Mouse (Mus musculus): ENCODE data around the gene Arx. TPM values are rescaled to one million over a fixed set of nuclear protein-coding genes. Genes with fewer than 3 reads are reported as not detected.
A peak's percentile ranks its signal among the peaks of the same experiment; 100 is the strongest.

Gene Arx
- polyA plus RNA-seq (2015; fragmentation: Nextera tagmentation; extraction: Ambion mirVana) = 1.5 and 1.8 TPM in 2 replicates

DNA sequence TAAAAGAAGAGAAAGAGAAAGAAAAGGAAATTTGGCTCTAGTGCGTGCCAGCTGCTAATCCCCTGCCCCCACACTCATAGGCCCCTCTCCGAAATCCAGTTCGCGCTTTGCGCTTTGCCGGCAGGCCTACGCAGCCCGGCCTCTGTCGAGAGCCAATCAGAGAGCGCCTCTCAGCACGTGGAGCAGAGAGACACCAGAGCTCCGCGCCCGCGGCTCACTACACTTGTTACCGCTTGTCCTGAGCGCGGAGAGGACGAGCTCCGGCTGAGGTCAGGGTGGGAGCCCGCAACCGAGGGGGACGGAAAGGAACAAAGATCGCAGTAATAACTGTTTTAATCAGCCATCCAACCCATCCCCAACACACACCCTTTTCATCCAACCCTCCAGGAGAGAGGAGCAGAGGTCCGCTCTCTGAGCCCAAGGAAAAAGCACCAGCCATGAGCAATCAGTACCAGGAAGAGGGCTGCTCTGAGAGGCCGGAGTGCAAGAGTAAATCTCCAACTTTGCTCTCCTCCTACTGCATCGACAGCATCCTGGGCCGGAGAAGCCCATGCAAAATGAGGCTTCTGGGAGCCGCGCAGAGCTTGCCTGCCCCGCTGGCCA lies at the start of gene Arx:
TSS of gene Arx (plus strand) at position 155 of the 603 bp plus-strand sequence.
- Histone ChIP-seq H3K4me2 (peak within 1 kb of the TSS; percentile 36), H3K4me3 (peak within 1 kb of the TSS; percentile 19), H3K27me3 (peaks cover 76% of the 10 kb centered on the region), H3K9me3 (no peaks in the 10 kb centered on the region), H3K9ac (no peak within 1 kb of the TSS), H3K36me3 (no peaks in the 10 kb centered on the region), H3K4me1 (replicated peaks) (peaks cover 12% of the 10 kb centered on the region), H3K27ac (no peak within 1 kb of the TSS)
- ATAC-seq (ENCODE audit: low FRiP score) = peak; percentile 91
- WGBS = 20% methylated on average over 31 of the region's 31 CpGs

DNA sequence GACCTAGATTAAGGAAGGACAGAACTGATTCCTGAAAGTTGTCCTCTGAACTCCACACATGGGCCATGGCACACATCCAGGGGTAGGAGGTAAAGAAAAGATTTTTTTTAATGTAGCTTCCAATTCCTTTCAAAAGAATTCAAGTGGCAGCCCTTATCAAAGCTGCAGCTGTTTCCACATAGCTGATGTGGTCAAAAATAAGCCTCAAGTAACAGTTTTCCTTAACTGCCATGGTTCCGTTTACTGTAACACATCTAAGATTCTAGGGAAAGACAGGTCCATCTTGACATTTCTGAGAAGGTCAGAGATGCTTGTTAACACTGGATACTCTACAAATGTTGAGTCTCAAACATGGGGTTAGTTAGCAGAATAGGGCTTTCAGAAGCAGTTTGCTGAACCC lies 34.9 kb upstream of the Arx start:
- Histone ChIP-seq H3K36me3 (no peaks in the 10 kb centered on the region), H3K4me3 (no peak overlapping the region), H3K27me3 (no peaks in the 10 kb centered on the region), H3K4me1 (replicated peaks) (no peaks in the 10 kb centered on the region), H3K27ac (no peak overlapping the region), H3K9ac (no peak overlapping the region), H3K9me3 (no peaks in the 10 kb centered on the region), H3K4me2 (no peak overlapping the region)
- 82% methylated on average over 1 of the region's 1 CpGs for WGBS
- no peak for ATAC-seq (ENCODE audit: low FRiP score)

DNA sequence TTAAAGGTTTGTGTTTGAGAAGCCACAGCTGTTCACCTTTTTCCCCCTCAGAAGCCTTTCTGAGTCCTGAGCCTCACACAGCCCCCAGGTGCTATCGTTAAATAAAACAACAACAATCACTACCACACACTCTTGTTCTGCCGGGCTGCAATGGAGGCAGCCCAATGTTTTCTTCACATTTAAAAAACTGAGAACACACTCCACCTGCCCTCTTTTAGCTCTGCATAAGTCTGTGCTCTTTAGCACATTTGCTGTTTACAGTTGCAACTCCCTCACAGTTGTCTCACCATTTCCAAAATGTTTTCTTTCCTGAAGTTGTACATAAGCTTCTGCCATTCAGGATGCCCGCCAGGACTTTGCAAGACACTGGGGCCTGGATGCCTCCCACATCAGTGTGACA lies 10.6 kb upstream of the Arx start:
- H3K4me3 ChIP-seq = no peak overlapping the region
- no peak overlapping the region for H3K27ac ChIP-seq
- ATAC-seq (ENCODE audit: low FRiP score) = no peak
- WGBS = 53% methylated on average over 3 of the region's 3 CpGs
- peaks cover 31% of the 10 kb centered on the region for H3K27me3 ChIP-seq
- H3K4me2 ChIP-seq = no peak overlapping the region
- H3K36me3 ChIP-seq = no peaks in the 10 kb centered on the region
- no peaks in the 10 kb centered on the region for H3K4me1 ChIP-seq (replicated peaks)
- H3K9me3 ChIP-seq = no peaks in the 10 kb centered on the region
- H3K9ac ChIP-seq = no peak overlapping the region

DNA sequence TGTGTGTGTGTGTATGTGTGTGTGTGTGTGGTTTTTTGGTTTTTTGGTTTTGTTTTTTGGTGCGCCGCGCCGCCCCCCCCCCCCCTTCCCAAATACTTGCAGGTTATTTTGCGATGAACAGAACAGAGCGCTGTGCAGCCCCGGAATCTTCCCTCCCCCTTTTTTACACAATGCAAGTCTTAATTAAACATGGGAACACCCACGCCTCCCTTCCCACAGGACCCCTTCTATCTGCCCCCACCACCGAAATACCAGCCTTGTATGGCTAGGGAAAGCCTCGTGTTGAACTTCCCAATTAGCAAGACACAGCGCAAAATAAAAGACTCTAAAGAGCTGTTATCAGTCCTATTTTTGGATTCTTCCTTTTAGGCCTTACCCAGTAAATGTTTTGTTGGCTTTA lies 6.3 kb upstream of the Arx start:
- Histone ChIP-seq H3K9me3 (no peaks in the 10 kb centered on the region), H3K27ac (no peak overlapping the region), H3K4me3 (no peak overlapping the region), H3K36me3 (no peaks in the 10 kb centered on the region), H3K4me2 (no peak overlapping the region), H3K4me1 (replicated peaks) (0 out of 2 replicates have a peak, but pooled peaks cover 3% of the 10 kb centered on the region), H3K9ac (no peak overlapping the region), H3K27me3 (peaks cover 66% of the 10 kb centered on the region)
- WGBS = 35% methylated on average over 4 of the region's 11 CpGs
- no peak for ATAC-seq (ENCODE audit: low FRiP score)

DNA sequence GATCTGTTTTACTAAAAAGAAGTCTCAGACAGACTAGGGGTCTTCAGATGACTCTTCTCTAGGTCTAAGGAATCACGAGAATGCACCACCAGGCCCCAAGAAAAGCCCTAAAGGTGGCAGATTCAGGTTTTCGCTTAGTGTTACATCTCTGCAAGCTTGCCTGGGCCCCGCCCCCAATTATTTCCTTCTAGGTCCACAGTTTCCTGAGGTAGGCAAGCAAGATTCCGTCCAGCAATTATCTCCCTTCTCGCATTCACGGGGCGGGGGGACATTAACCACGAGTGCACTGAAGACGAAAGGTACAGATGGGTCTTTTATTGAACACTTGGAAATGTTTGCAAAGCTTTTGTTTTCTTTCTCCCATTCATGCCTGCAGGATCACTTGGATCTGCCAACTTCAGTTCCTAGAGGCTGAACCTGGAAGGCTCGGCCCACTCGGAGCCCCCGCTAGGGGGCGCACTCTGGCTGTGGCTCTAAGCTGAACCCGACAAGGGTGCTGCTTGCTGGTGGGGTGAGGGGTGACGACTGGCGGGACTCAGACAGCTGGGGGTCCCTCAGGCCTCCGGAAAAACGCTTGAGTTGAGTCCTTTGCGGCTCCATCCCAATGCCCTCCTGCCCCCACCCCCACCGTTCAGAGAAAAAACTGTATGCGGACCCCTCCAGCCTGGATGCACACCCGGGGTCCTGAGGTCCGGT lies 5.1 kb upstream of the Arx start:
- no peak overlapping the region for H3K27ac ChIP-seq
- WGBS = 20% methylated on average over 23 of the region's 23 CpGs
- H3K27me3 ChIP-seq = peaks cover 78% of the 10 kb centered on the region
- no peaks in the 10 kb centered on the region for H3K9me3 ChIP-seq
- H3K36me3 ChIP-seq = no peaks in the 10 kb centered on the region
- ATAC-seq (ENCODE audit: low FRiP score) = peak; percentile 50
- peak overlapping the region; percentile 13; the same call in 1 of the 2 replicates for H3K4me2 ChIP-seq
- no peak overlapping the region for H3K4me3 ChIP-seq
- H3K4me1 ChIP-seq (replicated peaks) = 0 out of 2 replicates have a peak, but pooled peaks cover 3% of the 10 kb centered on the region
- no peak overlapping the region for H3K9ac ChIP-seq

DNA sequence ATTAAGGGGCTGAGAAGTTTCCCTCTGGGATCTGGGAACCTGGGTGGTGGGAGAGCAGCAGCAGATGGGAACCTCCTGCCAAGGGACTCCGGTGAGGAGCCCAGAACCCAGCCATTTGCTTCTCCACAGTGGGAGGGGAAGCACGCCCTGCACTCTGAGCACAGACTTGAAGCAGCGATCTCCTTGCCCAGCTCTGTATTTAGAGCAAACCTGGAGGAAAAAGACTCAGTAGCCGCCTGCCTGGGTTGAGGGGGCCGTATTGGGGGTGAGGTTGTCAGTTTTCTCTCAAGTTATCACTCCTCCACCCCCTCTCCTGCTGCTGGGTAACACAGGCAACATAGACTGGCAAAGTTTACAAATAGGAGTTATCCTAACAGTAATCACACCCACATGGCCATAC lies 4.5 kb upstream of the Arx start:
- Histone ChIP-seq H3K4me1 (replicated peaks) (0 out of 2 replicates have a peak, but pooled peaks cover 3% of the 10 kb centered on the region), H3K4me2 (peak overlapping the region; percentile 13; the same call in 1 of the 2 replicates), H3K9ac (no peak overlapping the region), H3K36me3 (no peaks in the 10 kb centered on the region), H3K4me3 (no peak overlapping the region), H3K27ac (no peak overlapping the region), H3K27me3 (peaks cover 83% of the 10 kb centered on the region), H3K9me3 (no peaks in the 10 kb centered on the region)
- 15% methylated on average over 5 of the region's 5 CpGs for WGBS
- no peak for ATAC-seq (ENCODE audit: low FRiP score)

DNA sequence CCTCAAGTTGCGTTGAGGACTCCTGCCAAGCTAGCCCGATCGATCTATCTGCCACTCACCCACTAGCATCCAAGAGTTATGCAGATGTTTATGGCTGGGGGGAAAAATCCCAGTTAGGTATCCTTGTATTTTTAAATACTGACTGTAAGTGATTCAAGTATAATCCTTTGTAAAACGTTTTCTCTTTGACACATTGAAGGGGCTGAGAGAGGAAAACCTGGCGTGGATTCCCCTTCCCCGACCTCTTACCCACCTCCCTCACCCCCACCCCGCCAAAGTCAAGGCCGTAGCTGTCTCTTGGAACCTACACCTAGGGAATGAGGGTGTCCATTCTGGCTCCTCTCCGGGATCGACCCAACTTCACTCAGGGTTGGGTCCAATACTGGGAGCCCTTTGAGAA lies 1.2 kb upstream of the Arx start:
- Histone ChIP-seq H3K9me3 (no peaks in the 10 kb centered on the region), H3K4me3 (no peak overlapping the region), H3K4me2 (no peak overlapping the region), H3K36me3 (no peaks in the 10 kb centered on the region), H3K4me1 (replicated peaks) (peaks cover 13% of the 10 kb centered on the region), H3K27ac (no peak overlapping the region), H3K9ac (no peak overlapping the region), H3K27me3 (peaks cover 86% of the 10 kb centered on the region)
- ATAC-seq (ENCODE audit: low FRiP score) = no peak
- WGBS = 19% methylated on average over 10 of the region's 10 CpGs

DNA sequence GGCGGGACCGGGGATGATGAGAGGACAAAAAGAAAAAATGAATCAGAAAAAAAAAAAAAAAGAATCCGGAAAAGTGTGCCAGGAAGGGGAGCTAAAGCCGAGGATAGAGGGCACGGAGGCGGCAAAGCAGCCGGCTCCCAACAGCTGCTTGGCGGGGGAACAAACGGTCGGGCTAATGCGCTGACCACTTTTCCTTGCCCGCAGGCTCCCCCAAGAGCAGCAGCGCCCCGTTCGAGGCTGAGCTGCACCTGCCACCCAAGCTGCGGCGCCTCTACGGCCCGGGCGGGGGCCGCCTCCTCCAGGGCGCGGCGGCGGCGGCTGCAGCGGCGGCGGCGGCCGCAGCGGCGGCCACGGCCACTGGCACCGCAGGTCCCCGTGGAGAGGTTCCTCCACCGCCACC lies 2.1 kb downstream of the Arx start:
- 12% methylated on average over 10 of the region's 37 CpGs for WGBS
- Histone ChIP-seq H3K36me3 (no peaks in the 10 kb centered on the region), H3K9ac (no peak overlapping the region), H3K4me2 (peak overlapping the region; percentile 54), H3K9me3 (no peaks in the 10 kb centered on the region), H3K27ac (no peak overlapping the region), H3K4me3 (peak overlapping the region; percentile 35), H3K4me1 (replicated peaks) (peaks cover 10% of the 10 kb centered on the region), H3K27me3 (peaks cover 75% of the 10 kb centered on the region)
- ATAC-seq (ENCODE audit: low FRiP score) = no peak

DNA sequence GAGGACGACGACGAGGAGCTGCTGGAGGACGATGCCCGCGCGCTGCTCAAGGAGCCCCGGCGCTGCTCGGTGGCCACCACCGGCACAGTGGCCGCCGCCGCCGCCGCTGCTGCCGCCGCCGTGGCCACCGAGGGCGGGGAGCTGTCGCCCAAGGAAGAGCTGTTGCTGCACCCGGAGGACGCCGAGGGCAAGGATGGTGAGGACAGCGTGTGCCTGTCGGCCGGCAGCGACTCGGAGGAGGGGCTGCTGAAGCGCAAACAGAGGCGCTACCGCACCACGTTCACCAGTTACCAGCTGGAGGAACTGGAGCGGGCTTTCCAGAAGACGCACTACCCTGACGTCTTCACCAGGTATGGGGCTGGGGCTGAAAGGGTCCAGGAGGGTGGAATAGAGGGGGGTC lies 2.8 kb downstream of the Arx start:
- peak overlapping the region; percentile 35 for H3K4me3 ChIP-seq
- H3K9ac ChIP-seq = peak overlapping the region; percentile 51; the same call in 1 of the 2 replicates
- H3K36me3 ChIP-seq = no peaks in the 10 kb centered on the region
- no peak for ATAC-seq (ENCODE audit: low FRiP score)
- H3K4me1 ChIP-seq (replicated peaks) = peaks cover 10% of the 10 kb centered on the region
- no peak overlapping the region for H3K27ac ChIP-seq
- 16% methylated on average over 37 of the region's 37 CpGs for WGBS
- peaks cover 79% of the 10 kb centered on the region for H3K27me3 ChIP-seq
- peak overlapping the region; percentile 54 for H3K4me2 ChIP-seq
- no peaks in the 10 kb centered on the region for H3K9me3 ChIP-seq

DNA sequence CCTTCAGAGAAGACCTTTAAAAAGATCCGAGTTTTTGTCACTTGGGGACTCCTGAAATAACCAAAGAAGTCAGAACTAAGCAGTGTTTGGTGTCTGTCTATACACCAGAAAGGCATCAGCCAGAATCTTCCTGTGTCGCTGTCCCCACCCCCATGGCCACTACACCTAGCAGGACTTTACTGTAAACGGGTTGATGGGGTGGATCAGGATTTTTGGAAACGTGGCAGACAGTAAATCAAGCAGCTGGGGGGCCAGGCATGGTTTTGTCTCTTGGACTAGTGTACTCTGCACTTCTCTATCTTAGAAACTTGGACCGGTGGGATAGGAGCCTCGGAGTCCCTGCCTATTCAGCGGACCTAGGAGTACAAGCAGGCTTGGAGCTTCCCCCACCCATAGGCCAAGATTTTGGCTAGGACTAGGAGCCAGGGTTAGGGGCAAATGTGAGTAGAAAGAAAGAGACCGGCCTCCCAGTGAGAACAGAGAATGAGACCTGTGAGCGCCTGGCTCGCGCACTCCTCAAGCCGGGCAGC lies 3.7 kb downstream of the Arx start:
- Histone ChIP-seq H3K9me3 (no peaks in the 10 kb centered on the region), H3K27me3 (peaks cover 79% of the 10 kb centered on the region), H3K4me3 (peak overlapping the region; percentile 4; the same call in 1 of the 2 replicates), H3K36me3 (no peaks in the 10 kb centered on the region), H3K4me1 (replicated peaks) (peaks cover 10% of the 10 kb centered on the region), H3K9ac (no peak overlapping the region), H3K4me2 (no peak overlapping the region), H3K27ac (no peak overlapping the region)
- 19% methylated on average over 12 of the region's 12 CpGs for WGBS
- ATAC-seq (ENCODE audit: low FRiP score) = no peak

DNA sequence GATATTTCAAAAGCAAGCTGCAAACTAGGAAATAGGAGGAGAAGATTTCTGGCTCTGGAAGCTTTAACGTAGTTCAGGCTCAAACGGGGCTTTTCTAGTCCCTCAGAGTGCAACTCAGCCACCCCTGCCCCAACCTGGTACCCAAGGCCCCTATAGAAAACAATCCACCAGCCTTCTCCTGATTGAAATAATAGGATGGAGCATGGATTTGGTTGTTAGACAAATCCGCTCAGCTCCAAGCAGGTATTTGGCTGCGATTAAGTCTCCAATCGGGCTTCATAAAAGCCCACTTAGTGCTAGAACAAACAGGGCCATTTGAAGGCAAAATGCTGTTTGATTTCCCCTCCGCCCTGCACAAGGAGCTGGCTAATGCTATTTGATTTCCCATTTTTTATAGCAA lies 5.8 kb downstream of the Arx start:
- peaks cover 77% of the 10 kb centered on the region for H3K27me3 ChIP-seq

DNA sequence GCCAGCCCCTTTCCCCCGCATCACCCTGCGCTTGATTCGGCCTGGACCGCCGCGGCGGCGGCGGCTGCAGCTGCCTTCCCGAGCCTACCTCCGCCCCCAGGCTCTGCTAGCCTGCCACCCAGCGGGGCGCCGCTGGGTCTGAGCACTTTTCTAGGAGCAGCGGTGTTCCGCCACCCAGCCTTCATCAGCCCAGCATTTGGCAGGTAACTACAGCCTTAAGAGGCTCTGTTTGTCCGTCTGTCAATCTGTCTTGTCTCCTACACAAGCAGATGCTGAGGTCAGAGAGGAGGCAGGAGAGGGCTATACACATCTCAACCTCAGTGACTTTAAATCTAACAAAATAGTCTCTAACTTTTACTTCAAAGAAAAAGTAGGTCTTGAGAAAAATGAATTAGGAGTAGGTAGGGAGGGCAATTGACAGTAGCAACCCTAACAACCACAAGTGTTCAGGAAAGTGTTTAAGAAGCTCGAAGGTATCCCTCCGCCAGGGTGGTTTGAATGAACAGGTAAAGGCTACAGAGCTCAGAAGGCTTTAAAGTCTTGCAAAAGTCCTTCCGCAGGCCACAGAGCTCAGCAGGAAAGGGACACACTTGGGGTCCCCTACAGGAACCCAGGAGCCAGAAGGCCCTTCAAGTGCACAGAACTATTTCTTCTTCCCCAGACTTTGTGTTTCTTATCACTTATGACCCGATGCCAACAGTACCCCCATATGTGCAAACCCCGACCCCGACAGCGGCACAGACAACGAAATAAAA lies 8.7 kb downstream of the Arx start:
- H3K36me3 ChIP-seq = no peaks in the 10 kb centered on the region
- H3K27me3 ChIP-seq = peaks cover 77% of the 10 kb centered on the region
- no peak overlapping the region for H3K9ac ChIP-seq
- H3K4me1 ChIP-seq (replicated peaks) = 0 out of 2 replicates have a peak, but pooled peaks cover 9% of the 10 kb centered on the region
- no peak overlapping the region for H3K4me2 ChIP-seq
- no peak for ATAC-seq (ENCODE audit: low FRiP score)
- 12% methylated on average over 16 of the region's 25 CpGs for WGBS
- no peak overlapping the region for H3K4me3 ChIP-seq
- no peak overlapping the region for H3K27ac ChIP-seq
- no peaks in the 10 kb centered on the region for H3K9me3 ChIP-seq

More for the DNA sequence above, 5.8 kb downstream of the Arx start:
- Histone ChIP-seq H3K9ac (no peak overlapping the region), H3K36me3 (no peaks in the 10 kb centered on the region), H3K27ac (no peak overlapping the region), H3K4me3 (no peak overlapping the region), H3K9me3 (no peaks in the 10 kb centered on the region), H3K4me2 (no peak overlapping the region), H3K4me1 (replicated peaks) (peaks cover 12% of the 10 kb centered on the region)
- no peak for ATAC-seq (ENCODE audit: low FRiP score)
- WGBS = 11% methylated on average over 6 of the region's 6 CpGs
